Mouse (Mus musculus) midbrain, embryonic 12.5 days (tissue): Measurements from ENCODE around the gene Sdhb. TPM values are rescaled to one million over a fixed set of nuclear protein-coding genes. Genes with fewer than 3 reads are reported as not detected.

Source experiments
- ATAC-seq: fragments of 200-750 bp; cut with Nextera tagmentation; 2 replicates; pipeline ENCODE4 v1.8.0; 2017; ENCODE audit warnings: low read depth, moderate TSS enrichment, moderate library complexity; ENCODE audit not compliant: low FRiP score
- H3K27ac ChIP-seq: fragments of 300-500 bp; sonication (generic); replicated peaks from 2 replicates; pipeline ENCODE4 v1.5.1; 2016; ENCODE audit warnings: mild to moderate bottlenecking
- H3K27me3 ChIP-seq: fragments of 300-500 bp; sonication (generic); 2 replicates; pipeline ENCODE4 v1.6.1; 2016; ENCODE audit warnings: mild to moderate bottlenecking
- H3K36me3 ChIP-seq: fragments of 300-500 bp; sonication (generic); 2 replicates; pipeline ENCODE4 v1.6.1; 2016
- H3K4me1 ChIP-seq: fragments of 300-500 bp; sonication (generic); 2 replicates; pipeline ENCODE4 v1.6.1; 2016
- H3K4me2 ChIP-seq: fragments of 300-500 bp; sonication (generic); replicated peaks from 2 replicates; pipeline ENCODE4 v1.6.1; 2016; ENCODE audit warnings: mild to moderate bottlenecking, moderate library complexity
- H3K4me3 ChIP-seq: fragments of 300-500 bp; sonication (generic); 2 replicates; pipeline ENCODE4 v1.5.1; 2016; ENCODE audit warnings: mild to moderate bottlenecking
- H3K9ac ChIP-seq: fragments of 300-500 bp; sonication (generic); replicated peaks from 2 replicates; pipeline ENCODE4 v1.6.1; 2016; ENCODE audit warnings: mild to moderate bottlenecking, moderate library complexity
- H3K9me3 ChIP-seq: fragments of 300-500 bp; sonication (generic); 2 replicates; pipeline ENCODE4 v1.6.1; 2016; ENCODE audit warnings: mild to moderate bottlenecking
- WGBS: fragments of 180-500 bp; shearing (Covaris S2); methylation state at CpG from one replicate; pipeline ENCODE4 v1.1.7; 2016; 5-methylcytosine and 5-hydroxymethylcytosine counted together
- polyA plus RNA-seq: library from polyadenylated mRNA; unstranded; fragments of >200 nt; fragmentation: Nextera tagmentation; extraction: Ambion mirVana; gene quantifications from 2 replicates; pipeline ENCODE4 v1.2.1, GENCODE M21; 2016

Gene Sdhb
- polyA plus RNA-seq, 1 experiment from 2014 or later = 399 TPM

GRCm38 (mm10) chr4:141021614-141021929, 60.6 kb downstream of the Sdhb start:
- Histone ChIP-seq H3K9me3 (no peaks in the 10 kb centered on the region), H3K27ac (peak overlapping the region; percentile 92), H3K4me1 (peaks cover 33% of the 10 kb centered on the region), H3K9ac (0 out of 2 replicates have a peak overlapping the region, but pooled peaks have one; percentile 46), H3K4me2 (0 out of 2 replicates have a peak overlapping the region, but pooled peaks have one; percentile 13), H3K27me3 (no peaks in the 10 kb centered on the region), H3K4me3 (no peak overlapping the region), H3K36me3 (peaks cover 60% of the 10 kb centered on the region)
- peak; percentile 53 for ATAC-seq
- WGBS = 63% methylated on average over 11 of the region's 11 CpGs

DNA sequence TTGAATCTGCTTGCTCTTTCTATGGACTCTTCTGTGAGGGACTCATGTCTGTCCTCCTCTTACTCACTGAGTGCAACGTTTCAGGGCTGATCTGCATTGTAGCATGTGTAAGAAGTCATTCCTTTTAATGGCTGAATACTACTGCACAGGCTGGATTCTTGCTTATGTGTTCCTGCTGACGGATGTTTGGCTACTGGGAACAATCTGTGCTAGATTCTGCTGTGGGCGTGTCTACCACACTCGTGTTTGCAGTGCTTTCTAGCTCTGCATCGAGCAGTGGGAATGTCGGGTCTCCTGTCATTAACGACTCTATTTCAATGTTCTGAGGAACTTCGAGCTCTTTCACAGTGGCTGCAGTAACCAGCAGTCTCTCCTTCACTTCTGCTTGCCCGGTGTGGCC, 63.0 kb downstream of the Sdhb start:
- no peak for ATAC-seq
- Histone ChIP-seq H3K4me2 (no peak overlapping the region), H3K4me3 (no peak overlapping the region), H3K27me3 (no peaks in the 10 kb centered on the region), H3K36me3 (peaks cover 63% of the 10 kb centered on the region), H3K4me1 (peaks cover 31% of the 10 kb centered on the region), H3K9ac (no peak overlapping the region), H3K9me3 (no peaks in the 10 kb centered on the region), H3K27ac (no peak overlapping the region)
- WGBS = 77% methylated on average over 9 of the region's 9 CpGs

DNA sequence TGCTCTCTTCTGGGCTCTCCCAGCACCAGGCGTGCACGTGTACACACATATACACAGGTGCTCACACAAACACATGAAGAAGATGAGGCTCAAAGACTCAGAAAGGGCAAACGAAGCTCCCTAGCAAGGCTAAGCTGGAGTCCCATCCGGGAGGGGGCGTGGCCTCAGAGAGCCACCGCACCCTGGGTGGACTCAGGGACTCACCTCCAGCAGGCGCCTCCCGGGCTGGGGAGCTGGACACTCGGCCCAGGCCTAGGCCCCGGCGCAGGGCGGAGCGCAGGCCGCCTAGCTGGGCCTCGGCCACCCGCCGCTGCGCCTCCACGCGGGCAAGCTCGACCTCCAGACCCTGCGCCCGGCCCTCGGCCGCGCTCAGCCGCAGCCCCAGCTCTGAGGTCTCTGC, 64.0 kb downstream of the Sdhb start:
- Histone ChIP-seq H3K36me3 (peaks cover 72% of the 10 kb centered on the region), H3K4me1 (peaks cover 23% of the 10 kb centered on the region), H3K27ac (no peak overlapping the region), H3K9me3 (no peaks in the 10 kb centered on the region), H3K27me3 (no peaks in the 10 kb centered on the region), H3K4me2 (no peak overlapping the region), H3K4me3 (no peak overlapping the region), H3K9ac (no peak overlapping the region)
- WGBS = 83% methylated on average over 25 of the region's 27 CpGs
- ATAC-seq = no peak

Other genes starting within 250 kb of the Sdhb start
- gene Padi6, start 218.6 kb upstream of the Sdhb start, polyA plus RNA-seq = not detected in 2 replicates
- 0.10 and 0.47 TPM in 2 replicates for gene Padi4, start 187.0 kb upstream of the Sdhb start, polyA plus RNA-seq
- 0.05 TPM in 1 of 2 replicates, not detected in the other for gene Padi3, start 150.6 kb upstream of the Sdhb start, polyA plus RNA-seq
- gene Padi1, start 115.4 kb upstream of the Sdhb start, polyA plus RNA-seq = 0.06 TPM in 1 of 2 replicates, not detected in the other
- 0.39 and 0.89 TPM in 2 replicates for gene Padi2, start 54.9 kb upstream of the Sdhb start, polyA plus RNA-seq
- 93.4 and 97.2 TPM in 2 replicates for gene Atp13a2, start 25.7 kb downstream of the Sdhb start, polyA plus RNA-seq
- gene Mfap2, start 49.2 kb downstream of the Sdhb start, polyA plus RNA-seq = 240 and 287 TPM in 2 replicates
- gene Crocc, start 99.3 kb downstream of the Sdhb start, polyA plus RNA-seq = 14.2 and 15.9 TPM in 2 replicates
- 54.7 and 56.8 TPM in 2 replicates for gene Necap2, start 117.2 kb downstream of the Sdhb start, polyA plus RNA-seq
- gene Spata21, start 127.1 kb downstream of the Sdhb start, polyA plus RNA-seq = 0.31 TPM in 1 of 2 replicates, not detected in the other
- gene Szrd1, start 178.6 kb downstream of the Sdhb start, polyA plus RNA-seq = 28.5 and 33.9 TPM in 2 replicates
- gene Fbxo42, start 186.7 kb downstream of the Sdhb start, polyA plus RNA-seq = 26.6 and 27.0 TPM in 2 replicates